Mouse (Mus musculus): ENCODE results near the gene Ehd2.
"Not testable (repeated sequence)": the region's sequence is repeated elsewhere in the genome, so short reads cannot be mapped to it uniquely, and the experiment has no call there.

Gene Ehd2

DNA sequence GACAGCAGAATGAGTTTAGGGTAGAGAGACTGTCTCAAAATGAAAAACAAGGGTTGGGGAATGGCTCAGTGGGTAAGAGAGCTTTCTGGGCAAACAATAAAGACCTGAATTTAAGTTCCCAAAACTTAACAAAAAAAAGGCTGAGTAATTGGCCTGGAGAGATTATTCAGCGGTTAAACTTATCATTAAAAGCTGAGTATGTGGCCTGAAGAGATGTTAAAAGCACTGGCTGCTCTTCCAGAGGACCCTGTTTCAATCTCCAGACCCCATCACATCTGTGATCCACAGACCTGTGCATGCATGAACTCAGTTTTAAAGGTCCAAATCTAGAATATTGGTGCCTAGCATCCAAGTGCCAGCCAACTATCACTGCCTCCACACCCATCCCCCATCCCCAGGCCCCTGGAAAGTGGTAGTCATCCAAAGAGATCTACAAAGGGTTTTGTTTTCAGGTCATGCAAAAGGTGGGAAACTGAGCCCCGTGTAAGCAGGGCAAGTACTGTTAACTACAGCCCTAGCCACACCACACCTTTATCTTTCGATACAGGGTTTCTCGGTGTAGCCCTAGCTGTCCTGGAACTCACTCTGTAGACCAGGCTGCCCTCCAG, 19.6 kb downstream of the Ehd2 start:
- DNase-seq (ENCODE audit: low spot score in 2 of 2), result no peak

DNA sequence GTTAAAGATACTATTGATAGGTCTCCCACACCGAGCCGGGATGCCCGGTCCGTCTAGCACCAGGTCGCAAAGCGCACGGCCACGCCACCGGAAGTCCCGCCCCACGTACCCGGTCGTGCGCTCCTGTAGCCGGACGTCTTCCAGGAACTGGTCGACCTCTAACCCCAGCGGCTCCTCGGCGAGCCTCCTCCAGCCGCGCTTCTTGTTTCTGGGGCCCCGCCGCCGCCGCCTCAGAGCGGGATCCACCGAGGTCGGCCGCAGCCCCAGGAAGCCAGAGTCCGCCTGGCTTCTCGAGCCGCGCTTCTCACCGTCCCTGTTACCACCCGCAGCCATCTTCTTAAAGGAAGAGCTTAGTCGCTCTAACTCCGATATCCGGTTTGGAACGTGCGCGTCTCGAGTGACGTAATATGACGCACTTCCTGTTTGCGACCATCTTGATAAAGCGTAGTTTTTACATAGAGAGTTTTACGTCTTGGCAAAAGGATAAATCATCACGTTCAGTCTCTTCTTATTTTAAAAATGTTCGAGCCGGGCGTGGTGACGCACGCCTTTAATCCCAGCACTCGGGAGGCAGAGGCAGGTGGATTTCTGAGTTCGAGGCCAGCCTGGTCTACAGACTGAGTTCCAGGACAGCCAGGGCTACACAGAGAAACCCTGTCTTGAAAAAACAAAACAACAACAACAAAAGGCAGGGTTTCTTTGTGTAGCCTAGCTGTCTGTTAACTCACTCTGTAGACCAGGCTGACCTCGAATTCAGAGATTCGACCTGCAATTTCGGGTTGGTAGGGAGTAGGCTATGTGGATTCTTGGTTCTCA, 21.4 kb downstream of the Ehd2 start, which contains the start of gene Nop53:
Nop53 (minus strand) TSS at position 354 of the 816 bp plus-strand sequence.
- peak; percentile 92 to 97 for DNase-seq (ENCODE audit: low spot score in 2 of 2)

DNA sequence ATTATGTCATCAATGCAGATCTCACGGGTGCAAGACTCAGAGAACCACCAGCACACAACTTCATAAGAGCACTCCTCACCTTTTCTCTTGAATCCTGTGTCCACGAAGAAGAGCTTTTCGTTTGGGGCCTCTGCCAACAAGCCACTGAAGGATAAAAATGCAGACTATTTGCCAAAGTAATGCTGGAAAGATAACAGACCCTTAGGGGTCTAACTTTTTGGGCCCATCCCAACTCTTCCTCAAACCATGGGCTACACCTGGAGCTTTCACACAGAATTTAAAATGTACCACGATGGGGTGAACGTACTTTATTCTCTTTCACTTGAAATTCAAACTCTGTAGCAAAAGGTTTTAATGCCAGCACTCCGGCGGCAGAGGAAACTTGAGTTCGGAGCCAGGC, 22.2 kb downstream of the Ehd2 start:
- DNase-seq (ENCODE audit: low spot score in 2 of 2), result no peak

DNA sequence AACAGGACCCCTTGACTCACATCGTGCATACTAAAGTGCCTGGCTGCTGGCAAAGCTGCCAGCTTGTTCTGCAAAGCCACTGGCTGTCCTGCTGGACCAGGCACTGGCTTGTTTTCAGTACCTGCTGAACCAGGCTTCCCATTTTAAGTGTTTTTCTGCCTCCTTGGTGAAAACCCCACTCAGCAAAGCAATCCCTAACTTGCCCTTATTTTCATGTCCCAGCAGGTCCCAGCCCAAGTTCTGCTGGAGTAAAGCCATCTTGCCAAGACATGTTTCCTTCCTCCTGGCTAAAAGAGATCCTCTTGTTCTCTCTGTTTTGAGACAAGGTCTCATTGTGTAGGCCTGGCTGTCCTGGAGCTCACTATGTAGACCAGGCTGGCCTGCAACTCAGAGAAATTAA, 23.1 kb downstream of the Ehd2 start:
- no peak for DNase-seq (ENCODE audit: low spot score in 2 of 2)

DNA sequence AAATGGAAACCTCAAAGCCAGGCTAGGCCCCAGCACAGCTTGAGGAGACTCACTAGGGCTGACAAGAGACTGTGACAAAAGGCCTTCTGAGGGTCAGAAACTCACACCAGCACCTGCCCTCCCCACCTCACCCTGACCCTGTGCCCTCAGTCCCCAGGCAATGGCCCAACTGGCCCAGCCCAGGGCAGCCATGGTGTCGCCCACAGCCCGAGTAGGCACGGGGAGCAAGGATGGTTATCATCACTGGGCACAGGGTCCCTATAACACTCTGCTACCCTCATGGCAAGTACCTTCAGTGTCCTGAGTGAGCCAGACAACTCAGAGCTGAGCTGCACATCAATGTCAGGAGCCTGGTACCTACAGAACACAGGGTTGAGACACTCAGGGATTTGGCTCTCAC, 28.7 kb downstream of the Ehd2 start:
- DNase-seq (ENCODE audit: low spot score in 2 of 2), result no peak

DNA sequence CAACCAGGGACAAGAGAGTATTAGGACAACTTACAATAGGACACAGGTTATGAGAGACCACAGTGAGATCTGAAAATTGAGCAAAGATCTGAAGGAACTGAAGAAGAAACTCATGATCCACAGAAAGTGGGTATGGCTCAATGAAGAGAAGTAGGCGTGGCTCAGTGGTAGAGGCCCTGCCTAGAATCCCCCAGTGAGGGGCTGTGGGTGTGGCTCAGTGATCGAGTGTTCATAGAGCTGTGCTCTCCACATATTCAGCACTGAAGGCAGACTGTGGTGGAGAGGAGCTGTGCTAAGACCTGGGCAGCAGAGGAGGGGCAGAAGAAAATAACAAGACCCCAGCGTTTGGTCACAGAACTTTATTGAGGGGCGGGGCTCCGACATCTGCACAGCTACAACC, 29.9 kb downstream of the Ehd2 start:
- no peak for DNase-seq (ENCODE audit: low spot score in 2 of 2)

DNA sequence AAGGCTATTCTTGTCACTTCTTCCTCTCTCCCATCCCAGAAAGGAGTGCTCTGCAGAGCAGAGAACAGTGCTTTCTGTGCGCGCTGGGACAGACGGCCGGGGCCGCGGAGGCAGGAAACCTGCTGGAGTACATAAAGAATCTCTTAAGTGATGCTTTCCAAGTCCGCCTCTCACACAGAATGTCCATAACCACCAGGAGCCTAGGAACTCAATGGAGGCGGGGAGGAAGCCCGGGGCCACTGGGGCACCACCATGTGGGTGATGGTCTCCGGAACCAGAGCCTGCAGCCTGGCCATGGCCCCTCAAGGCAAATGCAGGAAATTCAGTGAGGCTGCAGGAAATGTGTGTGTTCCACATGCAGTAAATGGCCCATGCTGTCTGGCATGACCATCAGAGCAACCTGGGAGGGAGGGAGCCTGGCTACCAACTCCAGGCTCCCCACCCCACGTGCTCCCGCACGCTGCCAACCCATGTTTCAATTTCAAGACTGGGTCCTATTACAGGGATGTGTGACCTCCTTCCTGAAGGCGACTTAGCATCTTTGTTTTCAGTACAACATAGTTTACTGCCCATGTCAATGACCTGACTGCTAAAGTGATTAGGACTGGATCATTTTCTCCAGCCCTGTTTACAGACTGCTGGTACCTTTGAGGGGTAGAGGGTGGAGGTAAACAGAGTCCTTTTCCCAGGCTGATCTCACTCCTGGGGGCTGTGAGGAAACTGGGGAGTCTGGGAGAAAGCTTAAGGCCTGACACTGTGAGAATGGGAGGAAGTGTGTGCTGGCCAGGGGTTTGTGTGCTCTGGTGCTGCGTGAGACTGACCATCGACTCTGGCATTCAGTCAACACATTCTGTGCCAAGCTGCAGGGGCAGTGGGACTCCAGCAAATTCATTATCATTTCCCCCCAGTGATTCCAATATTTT, 33.7 kb downstream of the Ehd2 start:
- DNase-seq (ENCODE audit: low spot score in 2 of 2), result peak; percentile 71 to 89

DNA sequence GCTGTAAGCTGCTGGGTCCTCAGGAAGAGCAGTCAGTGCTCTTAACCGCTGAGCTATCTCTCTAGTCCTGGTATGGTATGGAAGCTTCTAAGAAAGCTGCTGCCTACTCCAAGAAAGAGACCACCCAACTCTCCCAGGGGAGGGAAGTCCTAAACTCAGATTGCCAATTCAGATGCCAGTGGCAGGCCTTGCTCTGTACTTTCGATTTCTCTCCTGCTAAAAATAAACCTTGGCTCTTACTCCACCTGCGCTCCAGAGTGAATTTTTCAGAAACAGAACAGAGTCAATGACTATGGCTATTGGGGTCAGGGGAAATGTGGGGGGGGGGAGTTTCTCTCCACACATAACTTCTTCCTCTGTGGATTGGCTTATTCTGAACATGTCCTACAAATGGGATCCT, 35.7 kb downstream of the Ehd2 start:
- DNase-seq (ENCODE audit: low spot score in 2 of 2), result no peak

DNA sequence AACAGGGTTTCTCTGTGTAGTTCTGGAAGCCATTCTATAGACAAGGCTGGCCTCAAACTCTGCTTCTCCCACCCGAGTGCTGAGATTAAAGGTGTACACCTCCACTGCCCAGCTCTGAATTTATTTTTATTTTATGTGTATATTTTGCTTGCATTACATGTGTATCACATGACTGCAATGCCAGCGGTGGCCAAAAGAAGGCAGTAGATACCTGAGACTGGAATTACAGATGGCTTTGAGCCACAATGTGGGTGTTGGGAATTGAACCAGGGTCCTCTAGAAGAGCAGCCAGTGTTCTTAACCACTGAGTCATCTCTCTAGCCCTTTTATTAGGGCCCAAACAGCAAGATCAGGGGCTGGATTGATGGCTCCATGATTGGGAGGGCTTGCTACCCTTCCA, 36.8 kb downstream of the Ehd2 start:
- DNase-seq (ENCODE audit: low spot score in 2 of 2), result no peak

DNA sequence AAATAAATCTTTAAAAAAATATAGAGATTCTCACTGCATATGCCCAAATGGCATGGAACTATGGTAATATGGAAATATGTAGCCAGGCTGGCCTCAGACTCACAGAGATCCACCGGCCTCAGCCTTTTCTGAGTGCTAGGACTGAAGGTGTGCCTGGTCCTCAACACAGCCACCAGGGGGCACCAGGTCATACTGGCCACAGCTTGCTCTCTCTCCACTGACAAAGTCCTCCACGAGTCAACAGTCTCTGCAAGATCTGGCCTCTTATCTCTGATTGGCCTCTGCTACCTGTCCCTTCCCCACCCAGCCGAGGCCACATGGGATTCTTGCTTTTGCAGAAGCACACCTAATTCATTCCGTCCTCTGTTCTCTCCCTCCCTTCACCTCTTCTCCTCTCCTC, 37.5 kb downstream of the Ehd2 start:
- DNase-seq (ENCODE audit: low spot score in 2 of 2), result peak; percentile 59 to 65

DNA sequence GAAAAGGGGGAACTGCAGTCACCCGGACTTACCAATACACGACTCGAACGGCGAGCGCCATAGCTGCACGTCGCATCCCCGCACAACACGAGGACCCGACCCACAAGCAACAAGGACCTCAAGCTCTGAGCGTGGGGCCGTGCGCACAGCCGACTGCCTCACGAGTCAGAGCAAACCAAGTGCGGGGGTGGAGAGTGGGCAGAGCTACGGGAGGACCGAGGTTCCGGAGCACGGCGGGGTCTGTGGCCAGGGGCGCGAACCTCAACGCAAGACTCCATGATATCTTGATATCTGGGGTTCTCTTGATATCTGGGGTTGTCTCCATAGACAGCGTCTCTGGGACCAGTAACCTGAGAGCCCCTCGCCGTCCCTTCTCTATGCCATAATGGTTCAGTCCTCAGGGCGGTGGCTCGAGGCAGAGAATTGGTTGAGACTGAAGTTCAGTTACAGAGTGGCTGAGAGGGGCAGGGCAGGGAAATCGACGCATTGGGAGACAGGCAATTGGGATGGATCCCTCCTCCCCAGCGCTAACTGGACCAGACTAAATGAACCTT, 45.1 kb downstream of the Ehd2 start, which contains the start of gene Selenow:
Selenow (minus strand) TSS at position 183 of the 554 bp plus-strand sequence.
- peak; percentile 90 to 94 for DNase-seq (ENCODE audit: low spot score in 2 of 2)

DNA sequence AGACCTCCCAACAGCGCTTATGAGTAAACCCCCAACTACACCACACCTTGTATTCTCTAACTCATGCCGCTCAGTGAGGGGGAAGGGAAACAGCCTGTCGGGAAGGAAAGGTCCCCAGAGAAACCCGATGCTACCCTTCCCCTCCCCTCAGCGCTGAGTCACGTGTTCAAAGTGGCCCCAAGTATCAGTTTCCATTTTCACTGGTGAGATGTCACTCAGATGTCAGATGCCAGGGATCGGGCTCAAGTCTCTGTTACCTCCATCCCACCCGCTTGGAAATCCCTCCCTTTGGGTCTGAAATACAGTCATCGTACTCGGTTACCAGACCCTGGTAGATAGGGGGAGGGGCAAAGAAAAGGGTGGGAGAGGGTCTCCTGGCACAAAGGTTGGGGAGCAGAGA, 45.6 kb downstream of the Ehd2 start:
- peak in 1 of 2 experiments; percentile 69 for DNase-seq (ENCODE audit: low spot score in 2 of 2)

DNA sequence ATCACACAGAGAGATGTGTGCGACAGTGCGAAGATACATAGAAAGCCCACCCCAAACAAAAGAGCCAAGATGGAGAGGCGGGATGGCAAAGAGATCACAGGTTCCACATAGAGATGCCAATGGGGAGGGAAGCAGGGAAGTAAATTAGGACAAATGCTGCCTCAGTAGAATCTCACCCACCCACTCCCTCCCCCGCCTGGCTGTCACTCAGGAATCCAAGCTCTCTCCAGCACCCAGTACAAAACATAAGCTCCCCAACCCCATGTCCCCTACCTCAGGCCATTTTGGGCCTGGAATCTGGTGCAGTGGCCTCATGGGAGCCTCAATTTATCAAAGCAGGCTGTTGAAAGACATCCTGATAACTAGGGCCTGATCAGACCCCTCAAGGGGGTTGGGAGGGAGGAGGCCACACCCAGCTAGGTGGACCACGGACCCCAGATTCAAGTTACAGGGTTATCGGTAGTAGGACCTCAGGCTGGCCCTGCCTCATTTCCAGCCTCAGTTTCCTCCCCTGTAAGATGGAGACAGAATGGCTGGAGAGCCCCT, 46.6 kb downstream of the Ehd2 start:
- no peak for DNase-seq (ENCODE audit: low spot score in 2 of 2)

DNA sequence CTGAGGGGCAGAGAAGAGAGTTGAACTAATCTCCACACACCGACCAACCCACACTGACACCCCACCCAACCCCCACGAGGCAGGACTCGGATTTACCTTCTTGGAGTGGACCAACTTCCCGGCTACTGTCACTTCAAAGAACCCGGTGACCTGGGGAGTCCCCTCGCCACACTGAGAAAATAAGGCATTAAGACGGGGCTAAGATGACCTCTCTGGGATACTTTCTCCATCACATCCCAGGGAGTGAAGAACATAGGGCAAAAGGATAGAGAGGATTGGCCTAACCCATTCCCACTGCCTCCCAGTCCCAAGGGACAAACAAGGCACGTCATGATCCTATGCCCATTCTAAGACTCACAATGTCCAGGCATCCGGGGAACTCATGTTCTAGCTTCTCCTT, 47.4 kb downstream of the Ehd2 start:
- no peak for DNase-seq (ENCODE audit: low spot score in 2 of 2)

DNA sequence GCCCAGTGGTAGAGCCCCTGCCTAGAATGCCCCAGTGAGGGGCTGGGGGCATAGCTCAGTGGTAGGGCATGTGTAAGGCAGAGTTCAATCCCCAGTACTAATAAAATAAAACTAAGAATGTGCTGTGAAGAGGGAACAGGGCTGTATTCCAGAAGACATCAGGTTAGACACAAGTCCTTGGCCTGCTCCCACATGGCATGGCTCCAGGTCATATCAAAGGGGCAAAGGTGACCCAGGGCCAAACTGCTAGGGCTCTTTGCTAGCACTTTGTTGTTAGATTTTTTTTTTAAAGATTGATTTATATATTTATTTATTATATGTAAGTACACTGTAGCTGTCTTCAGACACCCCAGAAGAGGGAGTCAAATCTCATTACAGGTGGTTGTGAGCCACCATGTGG, 49.0 kb downstream of the Ehd2 start:
- no peak for DNase-seq (ENCODE audit: low spot score in 2 of 2)

DNA sequence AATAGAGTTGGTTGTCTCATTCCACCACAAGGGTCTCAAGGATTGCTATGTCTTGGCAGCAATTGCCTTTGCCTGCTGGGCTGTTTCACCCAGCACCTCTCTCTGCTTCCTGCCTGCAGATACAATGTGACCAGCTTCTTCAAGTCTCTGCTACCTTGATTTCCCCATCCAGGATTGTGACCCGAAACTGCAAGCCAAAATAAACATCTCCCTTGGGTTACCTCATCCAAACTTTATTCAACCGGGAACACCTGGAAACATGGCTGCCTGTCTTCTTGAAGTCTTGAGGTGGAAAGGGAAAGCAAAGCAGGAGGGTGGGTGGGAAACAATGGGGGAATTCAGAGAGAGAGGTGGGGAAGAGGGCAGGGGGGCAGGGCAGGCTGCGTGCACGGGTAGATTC, 50.4 kb downstream of the Ehd2 start:
- DNase-seq (ENCODE audit: low spot score in 2 of 2), result no peak

DNA sequence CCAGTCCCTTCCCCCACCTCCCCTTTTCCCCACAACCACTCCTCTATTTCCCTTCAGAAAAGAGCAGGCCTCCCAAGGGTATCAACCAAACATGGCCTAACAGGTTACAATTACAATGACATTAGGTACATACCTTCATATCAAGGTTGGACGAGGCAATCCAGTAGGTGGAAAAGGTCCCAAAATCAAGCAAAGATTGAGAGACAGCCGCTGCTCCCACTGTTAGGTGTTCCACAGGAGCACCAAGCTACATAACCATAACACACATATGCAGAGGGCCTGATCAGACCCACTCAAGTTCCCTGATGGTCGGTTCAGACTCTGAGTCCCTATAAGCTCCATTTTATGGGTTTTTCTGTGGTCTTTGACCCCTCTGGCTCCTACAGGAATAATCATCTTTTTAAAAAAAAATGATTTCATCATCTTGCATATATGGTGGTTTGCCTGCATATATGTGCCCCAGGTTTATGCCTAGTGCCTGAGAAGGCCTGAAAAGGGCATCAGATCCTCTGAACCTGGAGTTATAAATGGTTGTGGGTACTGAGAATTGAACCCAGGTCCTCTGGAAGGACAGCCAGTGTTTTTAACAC, 51.1 kb downstream of the Ehd2 start:
- DNase-seq (ENCODE audit: low spot score in 2 of 2), result no peak

DNA sequence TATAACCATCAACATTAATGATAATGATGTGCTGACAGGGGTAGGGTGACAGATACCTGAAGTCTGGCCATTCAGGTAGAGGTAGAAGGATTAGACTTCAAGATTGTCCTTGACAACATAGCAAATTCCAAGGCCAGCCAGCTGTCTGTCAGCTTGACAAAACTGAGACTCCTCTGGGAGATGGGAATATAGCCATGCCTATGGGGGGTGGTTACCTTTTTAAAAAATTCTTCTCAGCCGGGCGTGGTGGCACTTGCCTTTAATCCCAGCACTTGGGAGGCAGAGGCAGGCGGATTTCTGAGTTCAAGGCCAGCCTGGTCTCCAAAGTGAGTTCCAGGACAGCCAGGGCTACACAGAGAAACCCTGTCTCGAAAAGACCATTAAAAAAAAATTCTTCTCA, 51.7 kb downstream of the Ehd2 start:
- DNase-seq (ENCODE audit: low spot score in 2 of 2), result not testable (repeated sequence)

DNA sequence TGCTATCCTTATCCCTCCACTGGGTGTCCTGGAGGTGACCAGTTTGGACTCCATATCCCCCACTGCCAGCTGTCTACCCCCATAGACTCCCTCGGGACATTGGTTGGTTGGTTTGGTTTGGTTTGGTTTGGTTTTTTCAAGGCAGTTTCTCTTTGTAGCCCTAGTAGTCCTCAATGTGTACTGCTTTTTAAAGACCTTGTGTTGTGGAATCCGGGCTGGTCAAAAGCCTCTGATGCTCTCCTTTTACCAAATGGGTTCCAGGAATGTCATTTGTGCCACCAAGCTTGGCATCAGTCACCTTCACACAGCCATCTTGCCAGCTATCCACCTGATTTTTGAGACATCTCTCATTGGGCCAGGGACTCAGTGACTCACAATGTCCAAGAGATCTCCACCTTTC, 52.6 kb downstream of the Ehd2 start:
- no peak for DNase-seq (ENCODE audit: low spot score in 2 of 2)

DNA sequence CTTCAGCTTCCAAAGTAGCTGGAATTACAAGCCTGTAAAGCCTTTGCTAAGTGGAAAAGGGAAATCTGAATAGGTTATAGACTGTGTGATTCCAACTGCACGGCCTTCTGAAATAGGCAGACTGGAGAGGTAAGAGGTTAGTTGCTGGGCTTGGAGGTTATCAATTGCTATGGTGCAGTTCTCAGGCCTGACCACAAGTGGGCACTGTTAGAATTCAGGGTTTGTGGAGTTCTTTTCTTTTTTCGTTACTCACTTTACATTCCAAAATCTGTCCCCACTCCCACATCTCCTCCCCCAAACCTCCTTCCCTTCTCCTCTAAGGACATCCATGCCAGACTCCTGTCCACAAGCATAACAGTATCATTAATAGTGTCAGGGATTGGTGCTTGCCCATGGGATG, 53.1 kb downstream of the Ehd2 start:
- DNase-seq (ENCODE audit: low spot score in 2 of 2), result no peak

DNA sequence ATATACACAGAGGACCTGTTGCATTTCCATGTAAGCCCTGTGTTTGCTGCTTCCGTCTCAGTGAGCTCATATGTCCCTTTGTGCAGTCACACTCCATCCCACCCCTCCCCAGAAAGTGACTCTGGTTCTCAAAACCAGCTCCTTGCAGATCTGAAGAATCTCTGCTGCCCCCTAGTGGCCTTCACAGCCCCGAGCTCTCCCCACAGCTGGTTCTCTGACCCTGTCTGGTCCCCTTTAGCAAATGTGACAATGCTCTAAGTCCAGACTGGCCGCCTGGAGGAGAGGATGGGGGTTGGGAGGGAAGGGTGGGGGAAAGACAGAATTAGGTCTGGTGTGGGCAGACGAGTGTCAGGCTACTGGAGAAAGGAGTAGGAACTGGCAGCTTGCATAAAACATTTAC, 55.2 kb downstream of the Ehd2 start:
- DNase-seq (ENCODE audit: low spot score in 2 of 2), result peak in 1 of 2 experiments; percentile 50

Measured in heart, adult 9 months (tissue).